Mouse (Mus musculus): ENCODE data around the gene Dnah12. TPM values are rescaled to one million over a fixed set of nuclear protein-coding genes. Genes with fewer than 3 reads are reported as not detected.
"Not testable (repeated sequence)": the region's sequence is repeated elsewhere in the genome, so short reads cannot be mapped to it uniquely, and the experiment has no call there.

Dnah12 gene
- total and polyA plus RNA-seq, 2 experiments from 2014 or later, result 0.19 to 0.67 TPM

GRCm38 (mm10) chr14:26881700-26882099, 188.6 kb downstream of the Dnah12 start:
- no peak overlapping the region for H3K4me2 ChIP-seq (ENCODE audit: low read depth)
- H3K4me1 ChIP-seq (ENCODE audit: insufficient read depth), result no peaks in the 10 kb centered on the region
- H3K27ac ChIP-seq (ENCODE audit: low read depth, low read length), result no peak overlapping the region
- no peaks in the 10 kb centered on the region for H3K36me3 ChIP-seq (ENCODE audit: insufficient read depth)
- H3K9me3 ChIP-seq (ENCODE audit: low read length), result no peaks in the 10 kb centered on the region
- H3K27me3 ChIP-seq (ENCODE audit: insufficient read depth, low read length), result no peaks in the 10 kb centered on the region
- no peak overlapping the region for H3K4me3 ChIP-seq (ENCODE audit: low read depth, low read length)
- ATAC-seq, result no peak
- no peak for TF ChIP-seq CTCF (IDR thresholded peaks at IDR 0.05; ENCODE audit: low read depth)
- H3K9ac ChIP-seq, result no peak overlapping the region
- DNase-seq, result no peak
- 89% methylated on average over 5 of the region's 5 CpGs for WGBS

- WGBS, result 47% methylated on average over 3 of the region's 3 CpGs
- H3K4me2 ChIP-seq (ENCODE audit: low read depth), result no peak overlapping the region
- H3K27me3 ChIP-seq (ENCODE audit: insufficient read depth, low read length), result no peaks in the 10 kb centered on the region
- H3K36me3 ChIP-seq (ENCODE audit: insufficient read depth), result no peaks in the 10 kb centered on the region
- ATAC-seq, result no peak
- H3K4me3 ChIP-seq (ENCODE audit: low read depth, low read length), result no peak overlapping the region
- H3K27ac ChIP-seq (ENCODE audit: low read depth, low read length), result no peak overlapping the region
- no peaks in the 10 kb centered on the region for H3K4me1 ChIP-seq (ENCODE audit: insufficient read depth)
- H3K9me3 ChIP-seq (ENCODE audit: low read length), result no peaks in the 10 kb centered on the region
- no peak for DNase-seq
- no peak overlapping the region for H3K9ac ChIP-seq
- no peak for TF ChIP-seq CTCF (IDR thresholded peaks at IDR 0.05; ENCODE audit: low read depth)
These were observed 194.2 kb downstream of the Dnah12 start for GRCm38 (mm10) chr14:26887244-26887643.

DNA sequence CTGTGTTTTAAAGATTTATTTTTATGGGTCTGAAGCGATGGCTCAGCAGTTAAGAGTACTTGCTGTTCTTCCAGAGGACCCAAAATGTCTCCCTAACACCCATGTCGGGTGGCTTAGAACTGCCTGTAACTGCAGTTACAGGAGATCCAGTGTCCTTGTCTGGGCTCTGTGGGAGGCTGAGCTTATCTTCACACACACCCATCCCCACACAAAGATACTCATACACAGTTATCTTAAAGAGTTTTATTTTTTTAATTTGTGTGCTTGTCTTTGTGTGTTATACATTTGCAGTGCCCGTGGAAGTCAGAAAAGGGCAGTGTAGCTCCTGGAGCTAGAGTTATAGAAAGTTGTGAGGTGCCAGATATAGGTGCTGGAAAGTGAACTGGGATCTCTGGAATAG, 197.7 kb downstream of the Dnah12 start:
- ATAC-seq (no peak), DNase-seq (no peak)
- no peak for TF ChIP-seq CTCF (IDR thresholded peaks at IDR 0.05; ENCODE audit: low read depth)
- Histone ChIP-seq H3K36me3 (ENCODE audit: insufficient read depth) (no peaks in the 10 kb centered on the region), H3K9ac (no peak overlapping the region), H3K4me3 (ENCODE audit: low read depth, low read length) (no peak overlapping the region), H3K4me2 (ENCODE audit: low read depth) (no peak overlapping the region), H3K27me3 (ENCODE audit: insufficient read depth, low read length) (no peaks in the 10 kb centered on the region), H3K27ac (ENCODE audit: low read depth, low read length) (no peak overlapping the region), H3K4me1 (ENCODE audit: insufficient read depth) (no peaks in the 10 kb centered on the region), H3K9me3 (ENCODE audit: low read length) (no peaks in the 10 kb centered on the region)
- 93% methylated on average over 3 of the region's 3 CpGs for WGBS

- H3K9me3 ChIP-seq (ENCODE audit: low read length), result no peaks in the 10 kb centered on the region
- no peaks in the 10 kb centered on the region for H3K27me3 ChIP-seq (ENCODE audit: insufficient read depth, low read length)
- no peaks in the 10 kb centered on the region for H3K4me1 ChIP-seq (ENCODE audit: insufficient read depth)
- H3K27ac ChIP-seq (ENCODE audit: low read depth, low read length), result no peak within 1 kb of the TSS
- H3K4me2 ChIP-seq (ENCODE audit: low read depth), result no peak within 1 kb of the TSS
- H3K4me3 ChIP-seq (ENCODE audit: low read depth, low read length), result no peak within 1 kb of the TSS
- 94% methylated on average over 4 of the region's 4 CpGs for WGBS
- no peaks in the 10 kb centered on the region for H3K36me3 ChIP-seq (ENCODE audit: insufficient read depth)
- ATAC-seq, result no peak
- no peak for TF ChIP-seq CTCF (IDR thresholded peaks at IDR 0.05; ENCODE audit: low read depth)
- H3K9ac ChIP-seq, result no peak within 1 kb of the TSS
- no peak for DNase-seq
These were observed 201.3 kb downstream of the Dnah12 start, which contains the start of gene Asb14 for GRCm38 (mm10) chr14:26894392-26894791. TSS of gene Asb14 (plus strand) at chr14:26894557.

GRCm38 (mm10) chr14:26899490-26899889, 206.4 kb downstream of the Dnah12 start:
- DNase-seq (no peak), ATAC-seq (peak; percentile 60)
- no peaks in the 10 kb centered on the region for H3K36me3 ChIP-seq (ENCODE audit: insufficient read depth)
- WGBS, result 74% methylated on average over 2 of the region's 2 CpGs
- H3K9me3 ChIP-seq (ENCODE audit: low read length), result no peaks in the 10 kb centered on the region
- H3K9ac ChIP-seq, result no peak overlapping the region
- H3K4me3 ChIP-seq (ENCODE audit: low read depth, low read length), result no peak overlapping the region
- no peak for TF ChIP-seq CTCF (IDR thresholded peaks at IDR 0.05; ENCODE audit: low read depth)
- H3K27ac ChIP-seq (ENCODE audit: low read depth, low read length), result no peak overlapping the region
- H3K4me2 ChIP-seq (ENCODE audit: low read depth), result no peak overlapping the region
- H3K27me3 ChIP-seq (ENCODE audit: insufficient read depth, low read length), result no peaks in the 10 kb centered on the region
- no peaks in the 10 kb centered on the region for H3K4me1 ChIP-seq (ENCODE audit: insufficient read depth)

DNA sequence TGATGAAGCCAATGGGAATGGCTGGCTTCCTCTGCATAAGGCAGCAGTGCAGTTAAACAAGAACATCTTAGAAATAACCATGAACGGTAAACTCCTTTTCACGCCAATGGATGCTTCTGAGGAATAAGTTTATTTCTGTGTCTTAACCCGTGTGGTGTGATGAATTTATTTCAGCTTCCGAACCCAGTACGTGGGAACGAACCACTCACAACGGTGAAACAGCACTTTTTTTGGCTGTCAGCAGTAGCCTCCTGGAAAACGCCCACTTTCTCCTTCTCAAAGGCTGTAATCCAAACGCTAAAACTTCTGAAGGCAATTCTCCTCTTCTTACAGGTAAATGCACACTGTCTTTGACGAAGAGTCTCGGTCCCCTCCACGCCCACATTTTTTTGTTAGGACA, 207.8 kb downstream of the Dnah12 start:
- Histone ChIP-seq H3K27me3 (ENCODE audit: insufficient read depth, low read length) (no peaks in the 10 kb centered on the region), H3K4me2 (ENCODE audit: low read depth) (no peak overlapping the region), H3K36me3 (ENCODE audit: insufficient read depth) (no peaks in the 10 kb centered on the region), H3K9me3 (ENCODE audit: low read length) (no peaks in the 10 kb centered on the region), H3K4me3 (ENCODE audit: low read depth, low read length) (no peak overlapping the region), H3K27ac (ENCODE audit: low read depth, low read length) (no peak overlapping the region), H3K9ac (no peak overlapping the region), H3K4me1 (ENCODE audit: insufficient read depth) (no peaks in the 10 kb centered on the region)
- 84% methylated on average over 12 of the region's 12 CpGs for WGBS
- DNase-seq (no peak), ATAC-seq (no peak)
- no peak for TF ChIP-seq CTCF (IDR thresholded peaks at IDR 0.05; ENCODE audit: low read depth)

GRCm38 (mm10) chr14:26907401-26907800, 214.3 kb downstream of the Dnah12 start:
- no peaks in the 10 kb centered on the region for H3K4me1 ChIP-seq (ENCODE audit: insufficient read depth)
- WGBS, result 95% methylated on average over 4 of the region's 4 CpGs
- no peak for TF ChIP-seq CTCF (IDR thresholded peaks at IDR 0.05; ENCODE audit: low read depth)

GRCm38 (mm10) chr14:26910461-26910860, 217.4 kb downstream of the Dnah12 start:
- 47% methylated on average over 9 of the region's 9 CpGs for WGBS
- not testable (repeated sequence) for H3K9me3 ChIP-seq (ENCODE audit: low read length); H3K27ac ChIP-seq (ENCODE audit: low read depth, low read length); H3K27me3 ChIP-seq (ENCODE audit: insufficient read depth, low read length); ATAC-seq; H3K9ac ChIP-seq; H3K4me1 ChIP-seq (ENCODE audit: insufficient read depth); H3K36me3 ChIP-seq (ENCODE audit: insufficient read depth); H3K4me2 ChIP-seq (ENCODE audit: low read depth); H3K4me3 ChIP-seq (ENCODE audit: low read depth, low read length); DNase-seq

More at GRCm38 (mm10) chr14:26907401-26907800, 214.3 kb downstream of the Dnah12 start:
- H3K9ac ChIP-seq, result no peak overlapping the region
- H3K36me3 ChIP-seq (ENCODE audit: insufficient read depth), result no peaks in the 10 kb centered on the region
- no peak overlapping the region for H3K4me3 ChIP-seq (ENCODE audit: low read depth, low read length)
- no peak overlapping the region for H3K27ac ChIP-seq (ENCODE audit: low read depth, low read length)
- ATAC-seq (no peak), DNase-seq (no peak)
- no peaks in the 10 kb centered on the region for H3K27me3 ChIP-seq (ENCODE audit: insufficient read depth, low read length)
- H3K9me3 ChIP-seq (ENCODE audit: low read length), result no peaks in the 10 kb centered on the region
- no peak overlapping the region for H3K4me2 ChIP-seq (ENCODE audit: low read depth)

All from forebrain, postnatal 0 days (tissue).